Mouse (Mus musculus) bone marrow macrophage, adult 2 months (primary cell): ENCODE measurements around the gene Sec24b. TPM values are rescaled to one million over a fixed set of nuclear protein-coding genes. Genes with fewer than 3 reads are reported as not detected.

ENCODE experiments used
- H3K27ac ChIP-seq: 2 replicates; pipeline ENCODE4 v1.5.1; 2012; ENCODE audit warnings: low read depth, low read length; ENCODE audit not compliant: insufficient read depth
- H3K4me1 ChIP-seq: 2 replicates; pipeline ENCODE4 v1.6.1; 2012; ENCODE audit warnings: low read length; ENCODE audit not compliant: control insufficient read depth, insufficient read depth
- H3K4me3 ChIP-seq: 2 replicates; pipeline ENCODE4 v1.5.1; 2012; ENCODE audit warnings: mild to moderate bottlenecking, low read length, moderate library complexity; ENCODE audit not compliant: insufficient read depth
- CTCF ChIP-seq: IDR thresholded peaks from 2 replicates; pipeline ENCODE4 v1.5.1; 2012; ENCODE audit warnings: low read depth, mild to moderate bottlenecking, low read length, moderate library complexity
- POLR2A ChIP-seq: IDR thresholded peaks from 2 replicates; pipeline ENCODE4 v1.6.1; 2012; ENCODE audit warnings: mild to moderate bottlenecking, low read depth, low read length, borderline replicate concordance
- polyA plus RNA-seq: library from polyadenylated mRNA; stranded (reverse); fragments of >200 nt; gene quantifications from 2 replicates; pipeline ENCODE4 v1.2.4, GENCODE M21; 2012; ENCODE audit not compliant: missing spikeins, insufficient read depth, insufficient read length

Sec24b gene
- polyA plus RNA-seq, 1 experiment: 68.3 TPM

GRCm38 (mm10) chr3:130080666-130081065 lies 19.3 kb upstream of the Sec24b start:
- H3K27ac ChIP-seq: no peak overlapping the region
- no peaks in the 10 kb centered on the region for H3K4me1 ChIP-seq
- TF ChIP-seq CTCF (no peak), POLR2A (no peak)
- H3K4me3 ChIP-seq: no peak overlapping the region

- TF ChIP-seq POLR2A (no peak), CTCF (no peak)
- Histone ChIP-seq H3K4me1 (no peaks in the 10 kb centered on the region), H3K27ac (no peak overlapping the region), H3K4me3 (no peak overlapping the region)
Measured at GRCm38 (mm10) chr3:130079794-130080193, 18.4 kb upstream of the Sec24b start.

GRCm38 (mm10) chr3:130077291-130077690 lies 15.9 kb upstream of the Sec24b start:
- no peak overlapping the region for H3K4me3 ChIP-seq
- no peak overlapping the region for H3K27ac ChIP-seq
- TF ChIP-seq POLR2A (no peak), CTCF (no peak)
- H3K4me1 ChIP-seq: peaks cover 10% of the 10 kb centered on the region

GRCm38 (mm10) chr3:130075746-130076145 lies 14.4 kb upstream of the Sec24b start:
- H3K4me1 ChIP-seq: peaks cover 15% of the 10 kb centered on the region
- H3K4me3 ChIP-seq: no peak overlapping the region
- no peak for TF ChIP-seq POLR2A
- no peak overlapping the region for H3K27ac ChIP-seq

GRCm38 (mm10) chr3:130073085-130073484 lies 11.7 kb upstream of the Sec24b start:
- peaks cover 18% of the 10 kb centered on the region for H3K4me1 ChIP-seq
- TF ChIP-seq CTCF (no peak), POLR2A (no peak)
- no peak overlapping the region for H3K27ac ChIP-seq
- peak overlapping the region; percentile 56 for H3K4me3 ChIP-seq

- H3K4me1 ChIP-seq: peaks cover 18% of the 10 kb centered on the region
- no peak overlapping the region for H3K4me3 ChIP-seq
- no peak overlapping the region for H3K27ac ChIP-seq
- TF ChIP-seq CTCF (no peak), POLR2A (no peak)
Measured at GRCm38 (mm10) chr3:130071918-130072317, 10.6 kb upstream of the Sec24b start.

- Histone ChIP-seq H3K27ac (peak overlapping the region; percentile 78), H3K4me3 (peak overlapping the region; percentile 88), H3K4me1 (peaks cover 44% of the 10 kb centered on the region)
- TF ChIP-seq CTCF: no peak
- TF ChIP-seq POLR2A: no peak
Measured at GRCm38 (mm10) chr3:130060396-130061029, 840 bp downstream of the Sec24b start.

- Histone ChIP-seq H3K4me1 (peaks cover 42% of the 10 kb centered on the region), H3K27ac (peak overlapping the region; percentile 57), H3K4me3 (peak overlapping the region; percentile 88)
- no peak for TF ChIP-seq CTCF
- TF ChIP-seq POLR2A: no peak
Measured at GRCm38 (mm10) chr3:130059805-130060395, 1.5 kb downstream of the Sec24b start.

GRCm38 (mm10) chr3:130058488-130058887 lies 2.9 kb downstream of the Sec24b start:
- TF ChIP-seq POLR2A (no peak), CTCF (no peak)
- Histone ChIP-seq H3K27ac (no peak overlapping the region), H3K4me1 (peaks cover 45% of the 10 kb centered on the region), H3K4me3 (no peak overlapping the region)

GRCm38 (mm10) chr3:130057569-130058345 lies 3.6 kb downstream of the Sec24b start:
- peaks cover 45% of the 10 kb centered on the region for H3K4me1 ChIP-seq
- H3K27ac ChIP-seq: no peak overlapping the region
- H3K4me3 ChIP-seq: no peak overlapping the region
- TF ChIP-seq POLR2A (no peak), CTCF (no peak)
